Mouse (Mus musculus) kidney, embryonic 16.5 days (tissue): ENCODE measurements at regions not wholly inside any gene's neighbourhood (a gene's known extent, or its start where the extent isn't known, plus 50 kb on each side); places are given as distances from the start of the nearest gene placed in this dataset.

Experiments
- ATAC-seq: fragments of 200-750 bp; cut with Nextera tagmentation; 2 replicates; pipeline ENCODE4 v1.8.0; 2017; ENCODE audit warnings: moderate TSS enrichment; ENCODE audit not compliant: low FRiP score, low TSS enrichment
- H3K27ac ChIP-seq: fragments of 300-500 bp; sonication (generic); 2 replicates; pipeline ENCODE4 v1.5.1; 2014; ENCODE audit warnings: low read length
- H3K27me3 ChIP-seq: fragments of 300-500 bp; sonication (generic); 2 replicates; pipeline ENCODE4 v1.6.1; 2014; ENCODE audit warnings: low read length, control low read depth, mixed read lengths; ENCODE audit not compliant: insufficient read depth
- H3K36me3 ChIP-seq: fragments of 300-500 bp; sonication (generic); 2 replicates; pipeline ENCODE4 v1.6.1; 2014; ENCODE audit warnings: low read length, control low read depth, mixed read lengths; ENCODE audit not compliant: insufficient read depth
- H3K4me1 ChIP-seq: fragments of 300-500 bp; sonication (generic); 2 replicates; pipeline ENCODE4 v1.6.1; 2014; ENCODE audit warnings: low read length, control low read depth, mixed read lengths; ENCODE audit not compliant: insufficient read depth
- H3K4me2 ChIP-seq: fragments of 300-500 bp; sonication (generic); replicated peaks from 2 replicates; pipeline ENCODE4 v1.6.1; 2014; ENCODE audit warnings: low read depth, low read length
- H3K4me3 ChIP-seq: fragments of 300-500 bp; sonication (generic); 2 replicates; pipeline ENCODE4 v1.5.1; 2014; ENCODE audit warnings: mild to moderate bottlenecking, low read length
- H3K9ac ChIP-seq: fragments of 300-500 bp; sonication (generic); replicated peaks from 2 replicates; pipeline ENCODE4 v1.6.1; 2014; ENCODE audit warnings: low read length
- H3K9me3 ChIP-seq: fragments of 300-500 bp; sonication (generic); 2 replicates; pipeline ENCODE4 v1.6.1; 2016; ENCODE audit warnings: low read length, control low read depth
- WGBS: fragments of 180-500 bp; shearing (Covaris S2); extraction: QIAGEN DNeasy Blood & Tissue Kit; methylation state at CpG from one replicate; pipeline ENCODE4 v1.1.7; 2014; 5-methylcytosine and 5-hydroxymethylcytosine counted together

DNA sequence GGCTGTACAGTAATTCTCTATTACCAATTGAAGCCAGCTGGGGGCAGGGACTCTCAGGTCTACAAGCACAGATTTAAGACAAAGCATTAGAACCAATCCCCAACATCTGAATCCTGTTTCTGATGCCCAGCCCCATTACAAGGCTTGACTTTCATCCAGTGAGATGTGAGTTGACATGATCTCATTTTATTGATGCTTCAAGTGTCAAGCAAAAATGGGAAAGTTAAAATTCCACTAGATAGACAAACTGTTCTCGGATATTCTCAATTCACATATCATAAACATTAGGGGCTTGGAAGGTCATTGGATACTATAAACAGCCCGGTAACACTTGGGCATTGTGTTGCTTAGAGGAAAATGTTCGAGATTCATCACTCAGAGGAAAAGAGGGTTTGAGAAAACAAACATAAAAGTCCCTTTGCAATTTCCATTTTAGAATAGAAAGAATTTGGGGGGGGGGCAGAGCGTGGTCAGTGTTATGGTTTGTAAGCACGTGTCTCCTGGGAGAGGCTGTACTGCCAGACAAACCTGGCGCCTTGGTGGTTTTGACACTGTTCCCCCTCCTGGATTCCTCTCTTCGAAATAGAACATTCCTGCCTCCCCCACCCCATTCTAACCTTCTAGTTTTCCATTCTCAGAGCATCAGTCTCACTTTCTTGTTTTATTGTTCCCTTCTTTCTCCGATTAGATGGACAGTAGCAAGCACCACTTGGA is 297.5 kb downstream of the Nuak1 start:
- peaks cover 10% of the 10 kb centered on the region; the same call in 1 of the 2 replicates for H3K4me1 ChIP-seq
- no peak overlapping the region for H3K9ac ChIP-seq
- no peaks in the 10 kb centered on the region for H3K36me3 ChIP-seq
- no peak overlapping the region for H3K4me2 ChIP-seq
- no peak overlapping the region for H3K4me3 ChIP-seq
- H3K27me3 ChIP-seq, result no peaks in the 10 kb centered on the region
- 61% methylated on average over 8 of the region's 8 CpGs for WGBS
- no peak for ATAC-seq
- no peak overlapping the region for H3K27ac ChIP-seq
- no peaks in the 10 kb centered on the region for H3K9me3 ChIP-seq

DNA sequence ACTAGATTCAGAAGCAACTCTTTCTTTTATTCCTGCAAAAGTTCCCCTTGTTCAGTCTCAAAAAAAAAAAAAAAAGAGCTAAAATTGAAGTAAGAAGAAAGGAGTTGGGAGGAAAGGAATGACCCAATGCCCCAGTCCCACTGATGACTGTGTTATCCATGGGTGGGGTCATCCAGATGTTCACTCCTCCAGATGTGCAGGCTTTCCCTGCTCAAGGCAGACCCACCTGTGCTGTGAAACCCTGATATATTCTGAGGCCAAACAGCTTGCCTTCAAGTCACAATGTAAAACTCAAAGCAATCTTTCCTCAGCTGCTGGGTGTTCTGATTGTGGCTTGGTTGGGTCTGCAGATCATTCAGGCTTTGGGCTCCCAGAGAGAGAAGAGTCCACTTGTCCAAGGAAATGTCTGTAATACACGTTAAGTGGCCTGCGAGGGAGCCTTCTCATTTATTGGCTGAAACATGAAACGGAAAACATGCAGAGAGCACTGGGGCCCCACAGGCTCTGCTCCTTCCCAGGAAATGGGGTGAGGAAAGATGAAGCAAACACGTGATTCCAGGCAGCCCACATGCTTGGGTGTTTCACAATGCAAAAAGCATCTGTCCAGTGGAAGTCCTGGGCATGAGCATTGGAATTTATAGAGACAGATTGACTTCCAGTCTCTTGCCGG is 296.6 kb downstream of the Nuak1 start:
- H3K4me1 ChIP-seq, result peaks cover 10% of the 10 kb centered on the region; the same call in 1 of the 2 replicates
- H3K36me3 ChIP-seq, result no peaks in the 10 kb centered on the region
- no peak; the same call in 1 of the 2 replicates for ATAC-seq
- no peak overlapping the region for H3K9ac ChIP-seq
- 17% methylated on average over 5 of the region's 5 CpGs for WGBS
- H3K4me3 ChIP-seq, result no peak overlapping the region
- no peak overlapping the region for H3K27ac ChIP-seq
- no peak overlapping the region for H3K4me2 ChIP-seq
- H3K27me3 ChIP-seq, result no peaks in the 10 kb centered on the region
- no peaks in the 10 kb centered on the region for H3K9me3 ChIP-seq

DNA sequence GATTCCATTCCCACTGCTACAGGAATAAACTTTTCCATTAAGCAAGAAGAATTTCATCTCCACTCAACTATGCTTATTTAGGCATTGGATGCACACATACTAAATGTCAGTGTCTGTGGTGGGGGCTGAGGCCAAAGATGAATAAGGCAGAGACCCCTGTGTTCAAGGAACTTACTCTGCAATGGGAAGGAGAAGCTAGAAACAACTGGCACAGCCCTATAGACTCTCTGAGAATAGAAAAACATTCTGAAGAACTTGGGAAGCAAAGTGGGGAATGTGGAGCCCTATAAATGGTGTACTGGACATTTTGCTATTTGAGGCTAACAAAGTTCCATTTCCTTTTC is 296.1 kb downstream of the Nuak1 start:
- no peaks in the 10 kb centered on the region for H3K27me3 ChIP-seq
- no peak for ATAC-seq
- H3K9me3 ChIP-seq, result no peaks in the 10 kb centered on the region
- H3K36me3 ChIP-seq, result no peaks in the 10 kb centered on the region
- no peak overlapping the region for H3K4me2 ChIP-seq
- H3K9ac ChIP-seq, result no peak overlapping the region
- H3K4me3 ChIP-seq, result no peak overlapping the region
- H3K4me1 ChIP-seq, result peaks cover 10% of the 10 kb centered on the region; the same call in 1 of the 2 replicates
- no peak overlapping the region for H3K27ac ChIP-seq

GRCm38 (mm10) chr10:84147305-84147984 is 293.0 kb downstream of the Nuak1 start:
- ATAC-seq, result no peak
- WGBS, result 77% methylated on average over 2 of the region's 2 CpGs
- Histone ChIP-seq H3K27ac (no peak overlapping the region), H3K4me1 (peaks cover 10% of the 10 kb centered on the region; the same call in 1 of the 2 replicates), H3K9me3 (no peaks in the 10 kb centered on the region), H3K4me3 (no peak overlapping the region), H3K9ac (no peak overlapping the region), H3K27me3 (no peaks in the 10 kb centered on the region), H3K36me3 (no peaks in the 10 kb centered on the region), H3K4me2 (no peak overlapping the region)

- no peak for ATAC-seq
- H3K9ac ChIP-seq, result no peak overlapping the region
- H3K4me1 ChIP-seq, result peaks cover 14% of the 10 kb centered on the region
- no peak overlapping the region for H3K27ac ChIP-seq
- H3K36me3 ChIP-seq, result no peaks in the 10 kb centered on the region
- no peak overlapping the region for H3K4me3 ChIP-seq
- no peaks in the 10 kb centered on the region for H3K27me3 ChIP-seq
- H3K4me2 ChIP-seq, result no peak overlapping the region
- WGBS, result 86% methylated on average over 4 of the region's 4 CpGs
- no peaks in the 10 kb centered on the region for H3K9me3 ChIP-seq
These were observed 276.6 kb downstream of the Nuak1 start for GRCm38 (mm10) chr10:84163752-84164151.

DNA sequence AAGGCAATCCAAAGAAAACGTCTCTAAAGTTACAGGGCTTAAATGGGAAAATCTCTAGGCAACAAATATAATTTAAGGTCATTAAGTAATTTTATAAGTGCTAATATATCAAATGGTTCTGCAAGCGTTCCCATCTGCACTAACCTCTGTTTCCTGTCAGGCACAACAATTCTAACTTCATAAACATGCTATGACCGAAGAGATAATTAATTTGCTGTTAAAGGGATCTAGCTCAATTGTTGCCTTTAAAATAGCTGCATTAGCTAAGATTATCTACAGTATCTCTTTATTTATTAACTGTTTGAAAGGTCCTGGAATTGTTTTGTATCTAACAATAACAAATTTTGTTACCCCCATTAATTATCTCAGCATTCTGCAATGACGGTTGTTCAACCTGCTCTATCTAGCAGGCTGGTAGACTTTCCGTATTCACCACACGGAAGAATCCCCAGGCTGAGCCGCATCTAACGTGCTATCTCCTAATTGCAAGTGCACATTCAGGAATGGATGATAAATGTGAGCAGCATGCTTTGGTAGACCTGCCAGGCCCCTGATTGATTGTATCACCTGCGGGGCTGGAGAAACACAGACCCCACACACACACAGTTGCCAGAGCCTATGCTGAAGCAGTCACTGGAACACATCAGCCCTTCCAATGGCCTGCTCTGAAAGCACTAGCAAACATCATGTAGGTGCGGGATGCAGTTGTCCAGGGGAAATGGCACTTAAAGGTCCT is 274.4 kb downstream of the Nuak1 start:
- Histone ChIP-seq H3K4me2 (no peak overlapping the region), H3K4me3 (no peak overlapping the region), H3K9ac (no peak overlapping the region), H3K27me3 (no peaks in the 10 kb centered on the region), H3K9me3 (no peaks in the 10 kb centered on the region), H3K4me1 (peaks cover 14% of the 10 kb centered on the region), H3K36me3 (no peaks in the 10 kb centered on the region), H3K27ac (no peak overlapping the region)
- no peak; the same call in 1 of the 2 replicates for ATAC-seq
- 36% methylated on average over 10 of the region's 10 CpGs for WGBS

GRCm38 (mm10) chr10:84166568-84166905 is 273.9 kb downstream of the Nuak1 start:
- H3K27ac ChIP-seq, result no peak overlapping the region
- 33% methylated on average over 3 of the region's 3 CpGs for WGBS
- no peak overlapping the region for H3K9ac ChIP-seq
- H3K4me3 ChIP-seq, result no peak overlapping the region
- H3K4me2 ChIP-seq, result no peak overlapping the region
- no peaks in the 10 kb centered on the region for H3K9me3 ChIP-seq
- no peaks in the 10 kb centered on the region for H3K27me3 ChIP-seq
- ATAC-seq, result peak; percentile 60
- H3K4me1 ChIP-seq, result peaks cover 14% of the 10 kb centered on the region
- no peaks in the 10 kb centered on the region for H3K36me3 ChIP-seq

GRCm38 (mm10) chr10:84172828-84173321 is 267.5 kb downstream of the Nuak1 start:
- Histone ChIP-seq H3K27ac (no peak overlapping the region), H3K4me2 (no peak overlapping the region), H3K4me1 (no peaks in the 10 kb centered on the region), H3K36me3 (no peaks in the 10 kb centered on the region), H3K9ac (no peak overlapping the region), H3K4me3 (no peak overlapping the region), H3K27me3 (no peaks in the 10 kb centered on the region), H3K9me3 (no peaks in the 10 kb centered on the region)
- WGBS, result 46% methylated on average over 4 of the region's 4 CpGs
- ATAC-seq, result no peak

- no peak for ATAC-seq
- no peak overlapping the region for H3K4me2 ChIP-seq
- WGBS, result 69% methylated on average over 2 of the region's 2 CpGs
- no peak overlapping the region for H3K4me3 ChIP-seq
- H3K4me1 ChIP-seq, result peaks cover 6% of the 10 kb centered on the region; the same call in 1 of the 2 replicates
- H3K27me3 ChIP-seq, result no peaks in the 10 kb centered on the region
- H3K9ac ChIP-seq, result no peak overlapping the region
- no peaks in the 10 kb centered on the region for H3K36me3 ChIP-seq
- no peak overlapping the region for H3K27ac ChIP-seq
- H3K9me3 ChIP-seq, result no peaks in the 10 kb centered on the region
These were observed 257.2 kb downstream of the Nuak1 start for GRCm38 (mm10) chr10:84183239-84183638.
